Mouse (Mus musculus) midbrain, embryonic 11.5 days (tissue): ENCODE measurements around the gene Tmem189. TPM values are rescaled to one million over a fixed set of nuclear protein-coding genes. Genes with fewer than 3 reads are reported as not detected.

ENCODE experiments used
- ATAC-seq: fragments of 200-750 bp; cut with Nextera tagmentation; 2 replicates; pipeline ENCODE4 v1.8.0; 2017; ENCODE audit warnings: moderate TSS enrichment, moderate library complexity; ENCODE audit not compliant: low FRiP score
- DNase-seq: peaks from one replicate; pipeline ENCODE4 v3.0.0; 2015; ENCODE audit warnings: low spot score; ENCODE audit errors: missing footprints
- H3K27ac ChIP-seq: fragments of 300-500 bp; sonication (generic); 2 replicates; pipeline ENCODE4 v1.5.1; 2014; ENCODE audit warnings: low read depth, low read length
- H3K27me3 ChIP-seq: fragments of 300-500 bp; sonication (generic); 2 replicates; pipeline ENCODE4 v1.6.1; 2014; ENCODE audit warnings: mild to moderate bottlenecking, low read length, moderate library complexity, mixed read lengths; ENCODE audit not compliant: control insufficient read depth, insufficient read depth
- H3K36me3 ChIP-seq: fragments of 300-500 bp; sonication (generic); 2 replicates; pipeline ENCODE4 v1.6.1; 2014; ENCODE audit warnings: mild to moderate bottlenecking, low read length, moderate library complexity, mixed read lengths; ENCODE audit not compliant: control insufficient read depth, insufficient read depth
- H3K4me1 ChIP-seq: fragments of 300-500 bp; sonication (generic); 2 replicates; pipeline ENCODE4 v1.6.1; 2014; ENCODE audit warnings: low read length; ENCODE audit not compliant: control insufficient read depth, insufficient read depth
- H3K4me2 ChIP-seq: fragments of 300-500 bp; sonication (generic); 2 replicates; pipeline ENCODE4 v1.6.1; 2014; ENCODE audit warnings: mild to moderate bottlenecking, moderate library complexity
- H3K4me3 ChIP-seq: fragments of 300-500 bp; sonication (generic); 2 replicates; pipeline ENCODE4 v1.5.1; 2014; ENCODE audit warnings: low read depth, low read length
- H3K9ac ChIP-seq: fragments of 300-500 bp; sonication (generic); 2 replicates; pipeline ENCODE4 v1.6.1; 2014; ENCODE audit warnings: low read length
- H3K9me3 ChIP-seq: fragments of 300-500 bp; sonication (generic); 2 replicates; pipeline ENCODE4 v1.6.1; 2016; ENCODE audit warnings: low read length; ENCODE audit not compliant: control insufficient read depth
- WGBS: fragments of 180-500 bp; shearing (Covaris S2); extraction: QIAGEN DNeasy Blood & Tissue Kit; methylation state at CpG from one replicate; pipeline ENCODE4 v1.1.7; 2014; 5-methylcytosine and 5-hydroxymethylcytosine counted together
- polyA plus RNA-seq: library from polyadenylated mRNA; unstranded; fragments of >200 nt; fragmentation: Nextera tagmentation; extraction: Ambion mirVana; gene quantifications from 2 replicates; pipeline ENCODE4 v1.2.1, GENCODE M21; 2014

Tmem189 gene
- polyA plus RNA-seq, 1 experiment from 2014 or later = 31.5 TPM

DNA sequence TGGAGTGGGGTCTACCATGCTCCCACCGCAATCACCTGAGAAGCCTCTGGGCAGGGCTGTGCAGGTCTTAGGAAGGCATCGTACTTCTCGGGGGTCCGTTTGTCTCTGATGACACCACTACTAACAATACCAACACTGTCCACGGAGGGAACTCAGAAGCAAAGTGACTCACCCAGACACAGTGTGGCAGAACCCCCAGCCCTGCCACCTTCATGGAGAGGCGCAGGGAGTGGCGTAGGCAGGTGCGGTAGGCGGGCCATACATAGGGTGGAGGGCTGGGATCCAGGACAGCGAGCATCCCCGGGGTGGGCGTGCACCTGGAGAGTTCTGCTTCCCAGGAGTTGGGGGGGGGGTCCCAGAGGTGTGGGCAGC, 1.5 kb downstream of the Tmem189 start:
- Histone ChIP-seq H3K27ac (no peak overlapping the region), H3K4me2 (peak overlapping the region; percentile 87), H3K4me1 (peaks cover 5% of the 10 kb centered on the region; the same call in 1 of the 2 replicates), H3K36me3 (no peaks in the 10 kb centered on the region), H3K9ac (no peak overlapping the region), H3K9me3 (no peaks in the 10 kb centered on the region), H3K4me3 (peak overlapping the region; percentile 55), H3K27me3 (peaks cover 42% of the 10 kb centered on the region)
- 16% methylated on average over 12 of the region's 12 CpGs for WGBS
- ATAC-seq (peak; percentile 35), DNase-seq (peak; percentile 87)

DNA sequence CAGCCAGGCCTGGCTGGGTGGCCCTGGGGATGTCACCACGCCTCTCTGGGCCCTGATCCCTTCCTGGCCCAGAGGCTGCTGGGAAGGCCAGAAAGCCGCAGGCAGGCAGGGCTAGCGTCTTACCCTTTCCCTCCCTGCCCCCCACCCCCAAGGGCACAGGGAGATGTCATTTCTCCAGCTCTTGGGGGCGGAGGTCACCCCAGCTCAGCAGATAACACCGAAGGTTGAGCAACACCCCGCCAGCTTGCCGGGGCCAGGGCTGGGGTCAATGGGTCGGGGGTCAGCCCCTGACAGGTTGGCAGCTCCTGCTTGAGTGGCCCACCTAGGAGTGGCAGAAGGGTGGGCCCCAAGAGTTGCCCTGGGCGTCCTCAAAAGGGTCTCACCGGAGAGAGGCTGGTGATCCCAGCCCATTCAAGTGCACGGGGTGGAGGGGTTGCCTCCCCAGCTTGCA, 1.9 kb downstream of the Tmem189 start:
- DNase-seq = no peak
- ATAC-seq = no peak
- H3K4me1 ChIP-seq = peaks cover 5% of the 10 kb centered on the region; the same call in 1 of the 2 replicates
- no peaks in the 10 kb centered on the region for H3K9me3 ChIP-seq
- H3K36me3 ChIP-seq = no peaks in the 10 kb centered on the region
- no peak overlapping the region for H3K9ac ChIP-seq
- no peak overlapping the region for H3K27ac ChIP-seq
- 46% methylated on average over 11 of the region's 11 CpGs for WGBS
- peaks cover 42% of the 10 kb centered on the region for H3K27me3 ChIP-seq
- no peak overlapping the region for H3K4me3 ChIP-seq
- H3K4me2 ChIP-seq = no peak overlapping the region

DNA sequence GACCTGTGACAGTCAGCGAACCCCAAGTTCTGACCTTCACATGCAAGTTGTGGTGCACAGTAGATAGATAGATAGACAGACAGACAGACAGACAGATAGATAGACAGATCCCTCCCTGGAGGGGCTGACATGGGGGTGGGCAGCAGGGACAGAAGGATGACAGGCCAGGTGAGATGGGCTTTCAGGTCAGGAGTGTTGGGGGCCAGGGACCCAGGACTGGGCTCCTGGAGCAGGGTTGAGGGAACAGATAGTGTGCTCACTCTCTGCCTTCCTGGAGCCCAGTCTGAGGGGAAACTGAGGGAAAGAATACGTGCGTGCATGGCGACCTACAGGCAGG, 2.4 kb downstream of the Tmem189 start:
- Histone ChIP-seq H3K27me3 (peaks cover 42% of the 10 kb centered on the region), H3K9me3 (no peaks in the 10 kb centered on the region), H3K4me2 (no peak overlapping the region), H3K9ac (no peak overlapping the region), H3K4me3 (no peak overlapping the region), H3K36me3 (no peaks in the 10 kb centered on the region), H3K4me1 (peaks cover 5% of the 10 kb centered on the region; the same call in 1 of the 2 replicates), H3K27ac (no peak overlapping the region)
- DNase-seq = no peak
- WGBS = 84% methylated on average over 4 of the region's 4 CpGs
- ATAC-seq = no peak

DNA sequence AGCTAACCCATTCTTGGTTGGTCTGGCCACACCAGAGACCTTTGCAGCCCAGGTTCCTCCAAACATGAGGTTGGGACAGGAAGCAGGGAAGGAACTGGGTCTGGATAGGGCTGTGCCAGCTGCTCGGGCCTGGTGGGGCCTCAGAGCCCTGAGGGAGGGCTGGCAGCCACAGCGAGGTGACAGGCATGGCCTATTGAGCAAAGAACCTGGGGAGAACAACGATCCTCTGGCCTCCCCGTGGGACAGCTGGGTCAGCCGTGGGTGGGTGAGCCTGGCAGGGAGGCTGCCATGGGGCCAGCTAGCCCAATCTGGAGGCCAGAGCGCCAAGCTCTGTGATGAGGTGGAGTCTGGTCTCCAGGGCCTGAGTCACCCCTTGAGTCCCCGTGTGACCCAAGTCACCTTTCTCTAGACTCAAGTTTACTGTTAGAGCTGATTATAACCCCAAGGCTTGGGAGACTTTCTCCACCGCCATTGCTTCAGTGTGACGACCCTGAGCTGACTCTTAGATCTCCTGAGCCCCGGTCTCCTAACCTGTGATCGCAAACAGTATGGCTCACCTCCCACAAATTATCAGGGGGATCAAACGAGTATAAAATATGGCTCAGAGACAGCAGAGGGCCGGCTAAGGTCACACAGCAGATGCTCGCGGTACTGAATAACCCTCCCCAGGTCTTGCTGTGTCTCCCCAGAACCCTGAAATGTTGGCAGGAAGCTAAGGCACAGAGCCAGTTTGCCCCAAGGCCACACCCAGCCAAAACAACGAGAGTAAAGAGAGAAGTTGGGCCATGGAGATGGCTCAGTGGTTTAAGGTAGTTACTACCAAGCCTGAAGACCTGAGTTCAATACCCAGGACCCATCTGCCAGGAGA, 3.0 kb downstream of the Tmem189 start:
- Histone ChIP-seq H3K9me3 (no peaks in the 10 kb centered on the region), H3K9ac (no peak overlapping the region), H3K4me3 (no peak overlapping the region), H3K4me2 (no peak overlapping the region), H3K36me3 (no peaks in the 10 kb centered on the region), H3K27me3 (peaks cover 42% of the 10 kb centered on the region), H3K27ac (no peak overlapping the region), H3K4me1 (peaks cover 5% of the 10 kb centered on the region; the same call in 1 of the 2 replicates)
- DNase-seq (no peak), ATAC-seq (no peak)
- 85% methylated on average over 16 of the region's 16 CpGs for WGBS

DNA sequence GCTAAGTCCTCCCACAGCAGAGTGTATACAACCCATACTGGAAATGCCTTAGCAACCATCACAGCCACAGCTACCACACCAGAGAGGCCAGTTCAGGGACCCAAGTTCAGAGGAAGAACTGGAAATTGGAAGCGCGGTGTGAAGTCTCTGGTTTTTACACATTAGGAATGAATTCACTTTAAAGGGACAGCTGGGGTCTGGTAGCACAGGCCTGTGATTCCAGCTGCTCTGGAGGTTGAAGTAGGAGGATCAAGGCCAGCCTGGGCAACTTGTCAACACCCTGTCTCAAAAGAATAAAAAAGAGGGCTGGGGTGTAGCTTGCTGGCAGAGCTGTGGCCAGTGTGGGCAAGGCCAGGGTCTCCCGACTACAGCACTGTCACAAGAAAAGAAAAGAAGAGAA, 3.8 kb downstream of the Tmem189 start:
- ATAC-seq (no peak), DNase-seq (no peak)
- H3K4me1 ChIP-seq = peaks cover 5% of the 10 kb centered on the region; the same call in 1 of the 2 replicates
- H3K4me3 ChIP-seq = no peak overlapping the region
- no peak overlapping the region for H3K9ac ChIP-seq
- no peak overlapping the region for H3K27ac ChIP-seq
- WGBS = 83% methylated on average over 3 of the region's 3 CpGs
- no peaks in the 10 kb centered on the region for H3K9me3 ChIP-seq
- no peak overlapping the region for H3K4me2 ChIP-seq
- peaks cover 34% of the 10 kb centered on the region for H3K27me3 ChIP-seq
- H3K36me3 ChIP-seq = no peaks in the 10 kb centered on the region

DNA sequence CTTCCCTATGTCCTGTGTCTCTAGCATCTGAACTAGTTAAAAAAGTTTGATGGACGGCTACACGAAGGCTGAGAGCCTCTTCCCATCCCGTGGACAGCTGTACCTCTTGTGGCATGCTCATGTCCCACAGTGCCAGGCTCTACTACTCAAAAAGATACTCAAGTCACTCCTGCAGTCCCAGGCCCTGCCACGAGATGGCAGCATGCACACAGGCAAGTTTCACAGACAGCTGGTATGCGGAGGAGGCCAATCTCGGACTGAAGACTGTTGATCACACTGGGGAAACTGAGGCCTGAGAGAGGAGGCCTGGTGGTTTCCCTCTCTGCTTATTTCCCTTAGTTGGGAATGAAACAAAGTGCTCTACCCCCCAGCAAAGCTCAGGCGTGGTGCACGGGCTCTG, 4.5 kb downstream of the Tmem189 start:
- DNase-seq (peak; percentile 100), ATAC-seq (no peak)
- no peak overlapping the region for H3K4me2 ChIP-seq
- no peak overlapping the region for H3K27ac ChIP-seq
- no peaks in the 10 kb centered on the region for H3K9me3 ChIP-seq
- no peak overlapping the region for H3K4me3 ChIP-seq
- WGBS = 7% methylated on average over 8 of the region's 8 CpGs
- peaks cover 5% of the 10 kb centered on the region; the same call in 1 of the 2 replicates for H3K4me1 ChIP-seq
- H3K9ac ChIP-seq = no peak overlapping the region
- H3K27me3 ChIP-seq = peaks cover 28% of the 10 kb centered on the region
- no peaks in the 10 kb centered on the region for H3K36me3 ChIP-seq

DNA sequence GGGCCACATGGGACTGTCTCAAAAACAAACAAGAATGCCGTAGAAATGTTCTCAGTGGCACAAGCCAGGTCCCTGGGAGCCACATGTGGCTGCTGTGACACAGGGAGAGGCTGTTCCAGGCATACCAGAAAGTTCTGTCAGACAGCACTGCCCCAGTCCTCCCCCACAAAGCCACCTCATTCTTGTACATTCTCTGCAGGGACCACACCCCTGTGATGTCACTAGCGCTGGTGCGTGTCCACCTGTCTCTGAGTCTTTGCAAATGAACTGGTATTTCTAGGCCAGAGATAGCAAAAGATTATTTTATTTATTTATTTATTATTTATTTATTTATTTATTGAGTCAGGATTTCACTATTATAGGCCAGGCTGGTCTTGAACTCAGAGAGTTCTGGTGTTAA, 5.9 kb downstream of the Tmem189 start:
- no peaks in the 10 kb centered on the region for H3K9me3 ChIP-seq
- H3K36me3 ChIP-seq = no peaks in the 10 kb centered on the region
- H3K4me2 ChIP-seq = no peak overlapping the region
- peaks cover 15% of the 10 kb centered on the region for H3K27me3 ChIP-seq
- no peaks in the 10 kb centered on the region for H3K4me1 ChIP-seq
- ATAC-seq = no peak
- no peak overlapping the region for H3K4me3 ChIP-seq
- H3K27ac ChIP-seq = no peak overlapping the region
- WGBS = 93% methylated on average over 3 of the region's 3 CpGs
- H3K9ac ChIP-seq = no peak overlapping the region
- no peak for DNase-seq

DNA sequence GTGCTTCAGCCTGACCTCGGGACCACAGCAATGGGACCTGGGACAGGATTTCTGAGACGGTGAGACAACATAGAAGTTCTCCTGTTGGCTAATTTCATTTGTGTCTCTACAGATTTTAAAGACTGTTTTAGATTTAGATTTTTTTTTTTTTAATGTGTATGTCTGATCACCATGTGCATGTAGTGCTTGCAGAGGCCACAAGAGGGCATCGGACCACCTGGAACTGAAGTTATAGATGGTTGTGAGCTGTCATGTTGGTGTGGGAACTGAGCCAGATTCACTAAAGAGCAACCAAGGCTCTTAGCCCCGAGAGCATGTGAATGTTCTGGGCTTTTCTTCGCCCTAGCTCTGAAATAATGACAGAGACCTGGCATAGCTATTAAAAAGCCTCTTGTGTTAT, 9.0 kb downstream of the Tmem189 start:
- Histone ChIP-seq H3K27ac (no peak overlapping the region), H3K9ac (no peak overlapping the region), H3K27me3 (peaks cover 6% of the 10 kb centered on the region; the same call in 1 of the 2 replicates), H3K9me3 (no peaks in the 10 kb centered on the region), H3K36me3 (no peaks in the 10 kb centered on the region), H3K4me2 (no peak overlapping the region), H3K4me1 (no peaks in the 10 kb centered on the region), H3K4me3 (no peak overlapping the region)
- ATAC-seq = no peak
- WGBS = 57% methylated on average over 5 of the region's 5 CpGs
- peak; percentile 92 for DNase-seq

DNA sequence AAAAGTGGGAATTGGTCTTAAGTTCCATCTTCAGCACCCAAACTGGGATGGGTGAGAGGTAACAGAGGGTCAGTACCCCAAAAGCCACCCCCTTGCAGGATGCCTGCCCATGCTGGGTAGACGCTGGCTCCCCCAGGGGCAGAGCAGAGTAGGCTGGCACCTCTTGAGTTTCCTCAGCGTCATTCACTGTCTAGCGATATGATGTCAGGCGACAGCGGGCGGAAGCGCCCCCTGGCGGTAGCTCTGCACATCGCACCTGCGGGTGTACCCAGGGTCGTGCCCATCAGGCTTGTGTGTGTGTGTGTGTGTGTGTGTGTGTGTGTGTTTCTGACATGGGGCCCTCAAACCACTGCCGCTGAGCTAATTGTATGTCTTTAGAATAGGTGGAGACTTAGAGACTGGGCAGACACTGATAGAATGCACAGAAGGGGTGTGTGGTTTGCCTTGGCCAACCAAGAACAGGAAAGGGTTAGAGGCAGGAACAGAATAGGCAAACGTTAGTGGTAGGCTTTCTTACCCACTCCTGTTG, 9.7 kb downstream of the Tmem189 start:
- WGBS = 4% methylated on average over 13 of the region's 13 CpGs
- Histone ChIP-seq H3K4me2 (no peak overlapping the region), H3K9ac (no peak overlapping the region), H3K4me1 (no peaks in the 10 kb centered on the region), H3K36me3 (no peaks in the 10 kb centered on the region), H3K4me3 (no peak overlapping the region), H3K9me3 (no peaks in the 10 kb centered on the region), H3K27ac (no peak overlapping the region), H3K27me3 (0 out of 2 replicates have a peak, but pooled peaks cover 2% of the 10 kb centered on the region)
- peak; percentile 98 for DNase-seq
- ATAC-seq = peak; percentile 74
